Mouse (Mus musculus) stomach, adult 2 months (tissue): ENCODE data around the gene Gm49450. TPM values are rescaled to one million over a fixed set of nuclear protein-coding genes. Genes with fewer than 3 reads are reported as not detected.

Experiments
- polyA plus RNA-seq: library from polyadenylated mRNA; depleted of rRNA; stranded (reverse); fragments of >200 nt; gene quantifications from 2 replicates; pipeline ENCODE4 v1.2.3, GENCODE M21; 2012; rRNA removed

Gm49450 gene
- 30.3 and 59.8 TPM in 2 replicates for polyA plus RNA-seq

GRCm38 (mm10) chr15:98953401-98954356 lies at the start of gene Gm49450, which contains the start of gene Tuba1a:
Gene Gm49450 (minus strand): TSS chr15:98953551.
Gene Tuba1a (minus strand): TSS chr15:98953703.

GRCm38 (mm10) chr15:98934217-98934839 lies 19.0 kb downstream of the Gm49450 start, which contains the start of gene Tuba1b:
Gene Tuba1b (minus strand): TSS chr15:98934565.

GRCm38 (mm10) chr15:98917538-98918498 lies 35.5 kb downstream of the Gm49450 start, which contains the start of gene Lmbr1l:
Gene Lmbr1l (minus strand): TSS chr15:98918231.

GRCm38 (mm10) chr15:98897928-98898800 lies 55.2 kb downstream of the Gm49450 start, which contains the start of gene Dhh:
Gene Dhh (minus strand): TSS chr15:98898540.

GRCm38 (mm10) chr15:98893940-98894745 lies 59.2 kb downstream of the Gm49450 start, which contains the start of gene Rhebl1:
Gene Rhebl1 (minus strand): TSS chr15:98894540.

Other genes with a start within 250 kb of the Gm49450 start
- 0.43 and 0.45 TPM in 2 replicates for gene Ccdc65, start 245.3 kb downstream of the Gm49450 start, polyA plus RNA-seq
- gene Fkbp11, start 225.4 kb downstream of the Gm49450 start, polyA plus RNA-seq = 18.3 and 25.4 TPM in 2 replicates
- 36.3 and 39.5 TPM in 2 replicates for gene Arf3, start 190.3 kb downstream of the Gm49450 start, polyA plus RNA-seq
- 0.16 and 0.58 TPM in 2 replicates for gene Wnt10b, start 175.4 kb downstream of the Gm49450 start, polyA plus RNA-seq
- gene Wnt1, start 163.7 kb downstream of the Gm49450 start, polyA plus RNA-seq = not detected in 2 replicates
- 0.02 TPM in 2 replicates for gene Ddn, start 144.1 kb downstream of the Gm49450 start, polyA plus RNA-seq
- 27.3 and 30.3 TPM in 2 replicates for gene Prkag1, start 122.0 kb downstream of the Gm49450 start, polyA plus RNA-seq
- 8.0 and 11.3 TPM in 2 replicates for gene Kmt2d, start 82.3 kb downstream of the Gm49450 start, polyA plus RNA-seq
- gene Rhebl1, start 59.0 kb downstream of the Gm49450 start, polyA plus RNA-seq = 0.75 and 0.82 TPM in 2 replicates
- gene Dhh, start 55.0 kb downstream of the Gm49450 start, polyA plus RNA-seq = 0.37 and 0.70 TPM in 2 replicates
- 20.0 and 33.4 TPM in 2 replicates for gene Lmbr1l, start 35.3 kb downstream of the Gm49450 start, polyA plus RNA-seq
- gene Tuba1b, start 19.0 kb downstream of the Gm49450 start, polyA plus RNA-seq = 349 and 354 TPM in 2 replicates
- 130 and 134 TPM in 2 replicates for gene Tuba1a, start 152 bp upstream of the Gm49450 start, polyA plus RNA-seq
- gene Tuba1c, start 76.3 kb upstream of the Gm49450 start, polyA plus RNA-seq = 186 and 201 TPM in 2 replicates
- gene Prph, start 101.6 kb upstream of the Gm49450 start, polyA plus RNA-seq = 4.5 and 8.5 TPM in 2 replicates
- 6.1 and 9.0 TPM in 2 replicates for gene Troap, start 121.0 kb upstream of the Gm49450 start, polyA plus RNA-seq
- not detected in 2 replicates for gene C1ql4, start 134.3 kb upstream of the Gm49450 start, polyA plus RNA-seq
- 10.4 and 10.8 TPM in 2 replicates for gene Dnajc22, start 139.6 kb upstream of the Gm49450 start, polyA plus RNA-seq
- gene Spats2, start 172.4 kb upstream of the Gm49450 start, polyA plus RNA-seq = 2.5 and 2.7 TPM in 2 replicates